Mouse (Mus musculus) C2C12 (cell line): ENCODE measurements around the gene Olfr813.
"Not testable (repeated sequence)": the region's sequence is repeated elsewhere in the genome, so short reads cannot be mapped to it uniquely, and the experiment has no call there.

ENCODE experiments used
- CTCF ChIP-seq: IDR thresholded peaks from one replicate; pipeline ENCODE4 v1.5.1; 2011; ENCODE audit not compliant: control insufficient read depth, insufficient read depth, insufficient read length
- FOSL1 ChIP-seq: IDR thresholded peaks from one replicate; pipeline ENCODE4 v1.8.0; 2011; ENCODE audit warnings: mild to moderate bottlenecking, low read length; ENCODE audit not compliant: poor library complexity, insufficient read depth, severe bottlenecking
- USF1 ChIP-seq: IDR thresholded peaks from one replicate; pipeline ENCODE4 v1.6.1; 2011; ENCODE audit warnings: low read depth, mild to moderate bottlenecking, control low read depth, moderate library complexity

GRCm38 (mm10) chr10:129885496-129885895 lies 30.3 kb downstream of the Olfr813 start:
- TF ChIP-seq CTCF, USF1, FOSL1: not testable (repeated sequence)
